Mouse (Mus musculus): Measurements from ENCODE around the gene Zfp472. TPM values are rescaled to one million over a fixed set of nuclear protein-coding genes. Genes with fewer than 3 reads are reported as not detected.

Zfp472 gene
- polyA plus RNA-seq (2016; fragmentation: Nextera tagmentation; extraction: Ambion mirVana): 10.7 and 11.8 TPM in 2 replicates

GRCm38 (mm10) chr17:32965623-32966290 is at the start of gene Zfp472:
TSS of gene Zfp472 (plus strand) at chr17:32965814.
- H3K27ac ChIP-seq: peak within 1 kb of the TSS; percentile 86
- peak; percentile 93 for DNase-seq (ENCODE audit: low spot score)
- H3K4me3 ChIP-seq: peak within 1 kb of the TSS; percentile 74
- H3K36me3 ChIP-seq: no peaks in the 10 kb centered on the region
- peaks cover 19% of the 10 kb centered on the region for H3K4me1 ChIP-seq (replicated peaks)
- no peaks in the 10 kb centered on the region for H3K9me3 ChIP-seq
- WGBS: 0% methylated on average over 33 of the region's 33 CpGs
- no peaks in the 10 kb centered on the region for H3K27me3 ChIP-seq (ENCODE audit: insufficient read depth, poor library complexity, severe bottlenecking)

GRCm38 (mm10) chr17:32916075-32916474 is 49.5 kb upstream of the Zfp472 start:
- H3K4me3 ChIP-seq: no peak overlapping the region
- H3K9me3 ChIP-seq: peaks cover 8% of the 10 kb centered on the region
- DNase-seq (ENCODE audit: low spot score): no peak
- H3K4me1 ChIP-seq (replicated peaks): no peaks in the 10 kb centered on the region
- WGBS: 77% methylated on average over 1 of the region's 1 CpGs
- no peaks in the 10 kb centered on the region for H3K27me3 ChIP-seq (ENCODE audit: insufficient read depth, poor library complexity, severe bottlenecking)
- no peaks in the 10 kb centered on the region for H3K36me3 ChIP-seq
- H3K27ac ChIP-seq: no peak overlapping the region

- no peaks in the 10 kb centered on the region for H3K27me3 ChIP-seq (ENCODE audit: insufficient read depth, poor library complexity, severe bottlenecking)
- no peak for DNase-seq (ENCODE audit: low spot score)
- H3K4me3 ChIP-seq: no peak within 1 kb of the TSS
- WGBS: 72% methylated on average over 2 of the region's 2 CpGs
- H3K36me3 ChIP-seq: no peaks in the 10 kb centered on the region
- H3K9me3 ChIP-seq: peaks cover 14% of the 10 kb centered on the region
- H3K4me1 ChIP-seq (replicated peaks): no peaks in the 10 kb centered on the region
- no peak within 1 kb of the TSS for H3K27ac ChIP-seq
Observed at GRCm38 (mm10) chr17:32917131-32917530, 48.5 kb upstream of the Zfp472 start, which contains the start of gene Cyp4f14. TSS of gene Cyp4f14 (minus strand) at chr17:32917342.

GRCm38 (mm10) chr17:32919123-32919522 is 46.5 kb upstream of the Zfp472 start:
- no peak for DNase-seq (ENCODE audit: low spot score)
- no peak overlapping the region for H3K27ac ChIP-seq
- H3K9me3 ChIP-seq: peaks cover 14% of the 10 kb centered on the region
- no peaks in the 10 kb centered on the region for H3K36me3 ChIP-seq
- H3K4me1 ChIP-seq (replicated peaks): 0 out of 2 replicates have a peak, but pooled peaks cover under 1% of the 10 kb centered on the region
- H3K4me3 ChIP-seq: no peak overlapping the region
- H3K27me3 ChIP-seq (ENCODE audit: insufficient read depth, poor library complexity, severe bottlenecking): no peaks in the 10 kb centered on the region
- 87% methylated on average over 2 of the region's 2 CpGs for WGBS

- Histone ChIP-seq H3K27me3 (ENCODE audit: insufficient read depth, poor library complexity, severe bottlenecking) (peaks cover 7% of the 10 kb centered on the region; the same call in 1 of the 2 replicates), H3K4me1 (replicated peaks) (peaks cover 12% of the 10 kb centered on the region), H3K4me3 (no peak overlapping the region), H3K9me3 (peaks cover 14% of the 10 kb centered on the region), H3K27ac (no peak overlapping the region), H3K36me3 (no peaks in the 10 kb centered on the region)
- 92% methylated on average over 1 of the region's 1 CpGs for WGBS
- DNase-seq (ENCODE audit: low spot score): no peak
Observed at GRCm38 (mm10) chr17:32923681-32924080, 41.9 kb upstream of the Zfp472 start.

GRCm38 (mm10) chr17:32924658-32925312 is 40.8 kb upstream of the Zfp472 start:
- Histone ChIP-seq H3K27ac (peak overlapping the region; percentile 91), H3K36me3 (no peaks in the 10 kb centered on the region), H3K4me1 (replicated peaks) (peaks cover 12% of the 10 kb centered on the region), H3K27me3 (ENCODE audit: insufficient read depth, poor library complexity, severe bottlenecking) (peaks cover 7% of the 10 kb centered on the region; the same call in 1 of the 2 replicates), H3K9me3 (peaks cover 14% of the 10 kb centered on the region), H3K4me3 (peak overlapping the region; percentile 67)
- WGBS: 17% methylated on average over 32 of the region's 32 CpGs
- DNase-seq (ENCODE audit: low spot score): peak; percentile 83

- 83% methylated on average over 5 of the region's 5 CpGs for WGBS
- Histone ChIP-seq H3K27ac (no peak overlapping the region), H3K9me3 (no peaks in the 10 kb centered on the region), H3K36me3 (no peaks in the 10 kb centered on the region), H3K27me3 (ENCODE audit: insufficient read depth, poor library complexity, severe bottlenecking) (peaks cover 7% of the 10 kb centered on the region; the same call in 1 of the 2 replicates), H3K4me1 (replicated peaks) (peaks cover 12% of the 10 kb centered on the region), H3K4me3 (no peak overlapping the region)
- DNase-seq (ENCODE audit: low spot score): no peak
Observed at GRCm38 (mm10) chr17:32927803-32928202, 37.8 kb upstream of the Zfp472 start.

- Histone ChIP-seq H3K27me3 (ENCODE audit: insufficient read depth, poor library complexity, severe bottlenecking) (0 out of 2 replicates have a peak, but pooled peaks cover 3% of the 10 kb centered on the region), H3K4me1 (replicated peaks) (no peaks in the 10 kb centered on the region), H3K36me3 (no peaks in the 10 kb centered on the region), H3K4me3 (no peak overlapping the region), H3K9me3 (no peaks in the 10 kb centered on the region), H3K27ac (no peak overlapping the region)
- DNase-seq (ENCODE audit: low spot score): no peak
- WGBS: 82% methylated on average over 4 of the region's 4 CpGs
Observed at GRCm38 (mm10) chr17:32939831-32940230, 25.8 kb upstream of the Zfp472 start.

- Histone ChIP-seq H3K36me3 (no peaks in the 10 kb centered on the region), H3K4me1 (replicated peaks) (no peaks in the 10 kb centered on the region), H3K9me3 (no peaks in the 10 kb centered on the region), H3K27ac (no peak overlapping the region), H3K27me3 (ENCODE audit: insufficient read depth, poor library complexity, severe bottlenecking) (no peaks in the 10 kb centered on the region), H3K4me3 (no peak overlapping the region)
- WGBS: 95% methylated on average over 3 of the region's 3 CpGs
- DNase-seq (ENCODE audit: low spot score): no peak
Observed at GRCm38 (mm10) chr17:32943661-32944060, 22.0 kb upstream of the Zfp472 start.

- DNase-seq (ENCODE audit: low spot score): no peak
- Histone ChIP-seq H3K36me3 (no peaks in the 10 kb centered on the region), H3K27ac (no peak overlapping the region), H3K27me3 (ENCODE audit: insufficient read depth, poor library complexity, severe bottlenecking) (no peaks in the 10 kb centered on the region), H3K9me3 (no peaks in the 10 kb centered on the region), H3K4me3 (no peak overlapping the region), H3K4me1 (replicated peaks) (no peaks in the 10 kb centered on the region)
- WGBS: 73% methylated on average over 3 of the region's 3 CpGs
Observed at GRCm38 (mm10) chr17:32944402-32945035, 21.1 kb upstream of the Zfp472 start.

- Histone ChIP-seq H3K4me1 (replicated peaks) (0 out of 2 replicates have a peak, but pooled peaks cover 2% of the 10 kb centered on the region), H3K36me3 (no peaks in the 10 kb centered on the region), H3K4me3 (peak overlapping the region; percentile 41), H3K9me3 (no peaks in the 10 kb centered on the region), H3K27me3 (ENCODE audit: insufficient read depth, poor library complexity, severe bottlenecking) (no peaks in the 10 kb centered on the region), H3K27ac (peak overlapping the region; percentile 4; the same call in 1 of the 2 replicates)
- 68% methylated on average over 9 of the region's 9 CpGs for WGBS
- DNase-seq (ENCODE audit: low spot score): no peak
Observed at GRCm38 (mm10) chr17:32946716-32947115, 18.9 kb upstream of the Zfp472 start.

GRCm38 (mm10) chr17:32947215-32947914 is 18.2 kb upstream of the Zfp472 start, which contains the start of gene Cyp4f13:
TSS of gene Cyp4f13 (minus strand) at chr17:32947402.
- 43% methylated on average over 12 of the region's 12 CpGs for WGBS
- DNase-seq (ENCODE audit: low spot score): peak; percentile 59
- H3K27ac ChIP-seq: peak within 1 kb of the TSS; percentile 4; the same call in 1 of the 2 replicates

More at GRCm38 (mm10) chr17:32947215-32947914, 18.2 kb upstream of the Zfp472 start, which contains the start of gene Cyp4f13:
- Histone ChIP-seq H3K27me3 (ENCODE audit: insufficient read depth, poor library complexity, severe bottlenecking) (no peaks in the 10 kb centered on the region), H3K4me1 (replicated peaks) (0 out of 2 replicates have a peak, but pooled peaks cover 3% of the 10 kb centered on the region), H3K36me3 (no peaks in the 10 kb centered on the region), H3K4me3 (peak within 1 kb of the TSS; percentile 41), H3K9me3 (no peaks in the 10 kb centered on the region)

Measured in hindbrain, embryonic 10.5 days (tissue).